Mouse (Mus musculus) liver, adult 2 months (tissue): ENCODE results near the gene Irgc1.

ENCODE experiments used
- CTCF ChIP-seq: fragments of 200-500 bp; IDR thresholded peaks from 2 replicates; pipeline ENCODE4 v1.5.1; 2011; ENCODE audit warnings: low read depth, low read length, control low read depth
- POLR2A ChIP-seq: fragments of 200-500 bp; IDR thresholded peaks from 2 replicates; pipeline ENCODE4 v1.6.1; 2011; ENCODE audit warnings: low read length, control low read depth; ENCODE audit not compliant: insufficient read depth; ENCODE audit errors: extremely low read depth

- TF ChIP-seq CTCF: no peak
- no peak for TF ChIP-seq POLR2A
Measured at GRCm38 (mm10) chr7:24499856-24500577, 47.9 kb upstream of the Irgc1 start.
